Mouse (Mus musculus) limb, embryonic 14.5 days (tissue): Measurements from ENCODE around the gene Adamtsl1. TPM values are rescaled to one million over a fixed set of nuclear protein-coding genes. Genes with fewer than 3 reads are reported as not detected.

Experiments used
- ATAC-seq: fragments of 200-750 bp; cut with Nextera tagmentation; 2 replicates; pipeline ENCODE4 v1.8.0; 2017; ENCODE audit warnings: low read depth, moderate number of reproducible peaks, moderate TSS enrichment; ENCODE audit not compliant: low FRiP score
- DNase-seq: peaks from one replicate; pipeline ENCODE4 v3.0.0-alpha.2; 2015; ENCODE audit warnings: low spot score
- H3K27ac ChIP-seq: fragments of 300-500 bp; sonication (generic); replicated peaks from 2 replicates; pipeline ENCODE4 v1.5.1; 2014; ENCODE audit warnings: low read depth, mild to moderate bottlenecking, low read length, moderate library complexity, mixed read lengths
- H3K27me3 ChIP-seq: fragments of 300-500 bp; sonication (generic); 2 replicates; pipeline ENCODE4 v1.6.1; 2014; ENCODE audit warnings: low read length, mixed read lengths; ENCODE audit not compliant: control insufficient read depth, insufficient read depth
- H3K36me3 ChIP-seq: fragments of 300-500 bp; sonication (generic); 2 replicates; pipeline ENCODE4 v1.6.1; 2014; ENCODE audit warnings: mild to moderate bottlenecking, low read length, moderate library complexity, mixed read lengths; ENCODE audit not compliant: control insufficient read depth, insufficient read depth
- H3K4me1 ChIP-seq: fragments of 300-500 bp; sonication (generic); 2 replicates; pipeline ENCODE4 v1.6.1; 2014; ENCODE audit warnings: antibody characterized with exemption, low read length, mixed read lengths; ENCODE audit not compliant: control insufficient read depth, insufficient read depth
- H3K4me2 ChIP-seq: fragments of 300-500 bp; sonication (generic); replicated peaks from 2 replicates; pipeline ENCODE4 v1.6.1; 2014; ENCODE audit warnings: low read depth, mild to moderate bottlenecking, low read length, moderate library complexity; ENCODE audit not compliant: severe bottlenecking
- H3K4me3 ChIP-seq: fragments of 300-500 bp; sonication (generic); replicated peaks from 2 replicates; pipeline ENCODE4 v1.5.1; 2014; ENCODE audit warnings: low read length
- H3K9ac ChIP-seq: fragments of 300-500 bp; sonication (generic); 2 replicates; pipeline ENCODE4 v1.6.1; 2014; ENCODE audit warnings: mild to moderate bottlenecking, low read depth, low read length, moderate library complexity; ENCODE audit not compliant: severe bottlenecking
- H3K9me3 ChIP-seq: fragments of 300-500 bp; sonication (generic); 2 replicates; pipeline ENCODE4 v1.6.1; 2016; ENCODE audit warnings: low read length; ENCODE audit not compliant: control insufficient read depth
- POLR2A ChIP-seq: fragments of 200-500 bp; IDR thresholded peaks from 2 replicates; pipeline ENCODE4 v1.8.0; 2012; ENCODE audit warnings: inconsistent platforms, mild to moderate bottlenecking, moderate library complexity, borderline replicate concordance; ENCODE audit not compliant: insufficient read depth, insufficient read length; ENCODE audit errors: extremely low read depth
- WGBS: fragments of 180-500 bp; shearing (Covaris S2); extraction: QIAGEN DNeasy Blood & Tissue Kit; methylation state at CpG from one replicate; pipeline ENCODE4 v1.1.7; 2014; 5-methylcytosine and 5-hydroxymethylcytosine counted together
- polyA plus RNA-seq, 2 experiments: library from polyadenylated mRNA; depleted of rRNA in 1 of 2; stranded (reverse) in 1 of 2; unstranded in 1 of 2; fragments of >200 nt; fragmentation: Nextera tagmentation in 1 of 2; extraction: Ambion mirVana in 1 of 2; gene quantifications; 2 replicates each; pipeline versions ENCODE4 v1.2.1 to v1.2.3; 2012 to 2014

Gene Adamtsl1
- polyA plus RNA-seq, 2 experiments, result 22.9 to 47.5 TPM

- peak; percentile 47 for DNase-seq
- H3K4me1 ChIP-seq, result peaks cover 34% of the 10 kb centered on the region
- WGBS, result 26% methylated on average over 9 of the region's 9 CpGs
Observed at GRCm38 (mm10) chr4:86408421-86408820, 894.4 kb downstream of the Adamtsl1 start.

GRCm38 (mm10) chr4:86410946-86411345, 897.0 kb downstream of the Adamtsl1 start:
- Histone ChIP-seq H3K27ac (no peak overlapping the region), H3K27me3 (no peaks in the 10 kb centered on the region), H3K4me3 (no peak overlapping the region), H3K9me3 (no peaks in the 10 kb centered on the region), H3K4me1 (peaks cover 39% of the 10 kb centered on the region), H3K36me3 (peaks cover 6% of the 10 kb centered on the region), H3K4me2 (no peak overlapping the region), H3K9ac (no peak overlapping the region)
- ATAC-seq (no peak), DNase-seq (no peak)
- WGBS, result 96% methylated on average over 3 of the region's 3 CpGs
- TF ChIP-seq POLR2A, result no peak

More at GRCm38 (mm10) chr4:86408421-86408820, 894.4 kb downstream of the Adamtsl1 start:
- Histone ChIP-seq H3K36me3 (peaks cover 2% of the 10 kb centered on the region; the same call in 1 of the 2 replicates), H3K9me3 (no peaks in the 10 kb centered on the region), H3K4me2 (no peak overlapping the region), H3K27me3 (no peaks in the 10 kb centered on the region), H3K27ac (peak overlapping the region; percentile 58), H3K9ac (no peak overlapping the region), H3K4me3 (no peak overlapping the region)
- ATAC-seq, result peak; percentile 12; the same call in 1 of the 2 replicates
- TF ChIP-seq POLR2A, result no peak

- DNase-seq (no peak), ATAC-seq (no peak)
- H3K4me3 ChIP-seq, result no peak overlapping the region
- H3K36me3 ChIP-seq, result peaks cover 8% of the 10 kb centered on the region
- 39% methylated on average over 3 of the region's 3 CpGs for WGBS
- no peak overlapping the region for H3K9ac ChIP-seq
- H3K27me3 ChIP-seq, result no peaks in the 10 kb centered on the region
- H3K9me3 ChIP-seq, result no peaks in the 10 kb centered on the region
- H3K27ac ChIP-seq, result no peak overlapping the region
- no peak for TF ChIP-seq POLR2A
- no peak overlapping the region for H3K4me2 ChIP-seq
- peaks cover 24% of the 10 kb centered on the region for H3K4me1 ChIP-seq
Observed at GRCm38 (mm10) chr4:86413388-86413787, 899.4 kb downstream of the Adamtsl1 start.

GRCm38 (mm10) chr4:86416401-86417025, 902.5 kb downstream of the Adamtsl1 start:
- no peak for TF ChIP-seq POLR2A
- DNase-seq, result no peak
- Histone ChIP-seq H3K4me3 (no peak overlapping the region), H3K36me3 (peaks cover 8% of the 10 kb centered on the region), H3K9ac (no peak overlapping the region), H3K27ac (0 out of 2 replicates have a peak overlapping the region, but pooled peaks have one; percentile 26), H3K27me3 (no peaks in the 10 kb centered on the region), H3K4me2 (no peak overlapping the region), H3K4me1 (peaks cover 17% of the 10 kb centered on the region), H3K9me3 (no peaks in the 10 kb centered on the region)
- 31% methylated on average over 15 of the region's 15 CpGs for WGBS
- ATAC-seq, result no peak

- Histone ChIP-seq H3K27ac (no peak overlapping the region), H3K4me1 (no peaks in the 10 kb centered on the region), H3K9ac (no peak overlapping the region), H3K4me3 (no peak overlapping the region), H3K36me3 (peaks cover 33% of the 10 kb centered on the region), H3K4me2 (no peak overlapping the region), H3K27me3 (no peaks in the 10 kb centered on the region), H3K9me3 (no peaks in the 10 kb centered on the region)
- ATAC-seq, result no peak
- WGBS, result 65% methylated on average over 6 of the region's 6 CpGs
- TF ChIP-seq POLR2A, result no peak
- no peak for DNase-seq
Observed at GRCm38 (mm10) chr4:86422586-86422985, 908.6 kb downstream of the Adamtsl1 start.
